Mouse (Mus musculus): ENCODE measurements around the gene Usp2.

DNA sequence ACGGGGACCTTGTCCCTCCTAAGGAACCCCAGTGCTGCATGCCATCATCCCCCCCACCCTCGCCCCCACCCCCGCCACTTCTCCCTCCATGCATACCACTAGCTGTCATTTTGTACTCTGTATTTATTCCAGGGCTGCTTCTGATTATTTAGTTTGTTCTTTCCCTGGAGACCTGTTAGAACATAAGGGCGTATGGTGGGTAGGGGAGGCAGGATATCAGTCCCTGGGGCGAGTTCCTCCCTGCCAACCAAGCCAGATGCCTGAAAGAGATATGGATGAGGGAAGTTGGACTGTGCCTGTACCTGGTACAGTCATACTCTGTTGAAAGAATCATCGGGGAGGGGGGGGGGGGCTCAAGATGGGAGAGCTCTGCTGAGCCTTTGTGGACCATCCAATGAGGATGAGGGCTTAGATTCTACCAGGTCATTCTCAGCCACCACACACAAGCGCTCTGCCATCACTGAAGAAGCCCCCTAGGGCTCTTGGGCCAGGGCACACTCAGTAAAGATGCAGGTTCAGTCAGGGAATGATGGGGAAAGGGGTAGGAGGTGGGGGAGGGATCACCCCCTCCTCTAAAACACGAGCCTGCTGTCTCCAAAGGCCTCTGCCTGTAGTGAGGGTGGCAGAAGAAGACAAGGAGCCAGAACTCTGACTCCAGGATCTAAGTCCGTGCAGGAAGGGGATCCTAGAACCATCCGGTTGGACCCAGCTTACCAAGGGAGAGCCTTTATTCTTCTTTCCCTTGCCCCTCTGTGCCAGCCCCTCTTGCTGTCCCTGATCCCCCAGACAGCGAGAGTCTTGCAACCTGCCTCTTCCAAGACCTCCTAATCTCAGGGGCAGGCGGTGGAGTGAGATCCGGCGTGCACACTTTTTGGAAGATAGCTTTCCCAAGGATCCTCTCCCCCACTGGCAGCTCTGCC, 19.0 kb upstream of the Usp2 start:
- no peak for TF ChIP-seq CTCF (IDR thresholded peaks at IDR 0.05)
- TF ChIP-seq POLR2A (IDR thresholded peaks at IDR 0.05; ENCODE audit: insufficient read depth, low read depth, low read length): no peak
- no peak for TF ChIP-seq EP300 (IDR thresholded peaks at IDR 0.05; ENCODE audit: insufficient read depth, low read depth, low read length)
